Mouse (Mus musculus) brown adipose tissue, adult 24 weeks (tissue): ENCODE results near the gene Pex3. TPM values are rescaled to one million over a fixed set of nuclear protein-coding genes. Genes with fewer than 3 reads are reported as not detected.
A peak's percentile ranks its signal among the peaks of the same experiment; 100 is the strongest.

ENCODE experiments used
- H3K27ac ChIP-seq: fragments of 200-500 bp; replicated peaks from 2 replicates; pipeline ENCODE4 v1.5.1; 2012; ENCODE audit warnings: low read depth, mild to moderate bottlenecking, low read length
- H3K4me1 ChIP-seq: fragments of 200-500 bp; 2 replicates; pipeline ENCODE4 v1.6.1; 2012; ENCODE audit warnings: low read length, mixed read lengths; ENCODE audit not compliant: control insufficient read depth, insufficient read depth, insufficient read length
- H3K4me3 ChIP-seq: fragments of 200-500 bp; 2 replicates; pipeline ENCODE4 v1.5.1; 2012; ENCODE audit warnings: low read depth, mild to moderate bottlenecking, low read length, moderate library complexity; ENCODE audit not compliant: insufficient read depth
- polyA plus RNA-seq: library from polyadenylated mRNA; stranded (reverse); fragments of >200 nt; gene quantifications from 2 replicates; pipeline ENCODE4 v1.2.4, GENCODE M21; 2012; ENCODE audit not compliant: missing spikeins, insufficient read depth, insufficient read length

Pex3 gene
- polyA plus RNA-seq, 1 experiment = 80.3 TPM

DNA sequence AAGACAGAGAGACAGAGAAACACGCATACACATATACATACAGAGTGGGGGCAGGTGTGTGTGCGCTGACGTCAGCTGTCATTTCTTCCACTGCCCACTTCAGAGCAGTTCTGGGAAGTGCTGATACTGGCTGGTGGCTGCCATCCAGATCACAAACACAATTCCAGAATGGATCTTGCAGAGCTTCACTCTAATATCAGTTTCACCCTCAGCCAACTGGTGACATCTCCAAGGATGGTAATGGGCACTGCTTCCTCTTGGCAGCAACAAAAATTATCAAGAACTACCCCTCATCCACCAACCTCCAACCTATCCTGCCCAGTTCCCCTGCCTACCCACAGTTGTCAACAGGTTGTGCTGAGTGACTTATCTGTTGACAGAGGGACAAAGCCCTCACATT is 56.6 kb downstream of the Pex3 start:
- Histone ChIP-seq H3K4me1 (no peaks in the 10 kb centered on the region), H3K4me3 (no peak overlapping the region), H3K27ac (no peak overlapping the region)

DNA sequence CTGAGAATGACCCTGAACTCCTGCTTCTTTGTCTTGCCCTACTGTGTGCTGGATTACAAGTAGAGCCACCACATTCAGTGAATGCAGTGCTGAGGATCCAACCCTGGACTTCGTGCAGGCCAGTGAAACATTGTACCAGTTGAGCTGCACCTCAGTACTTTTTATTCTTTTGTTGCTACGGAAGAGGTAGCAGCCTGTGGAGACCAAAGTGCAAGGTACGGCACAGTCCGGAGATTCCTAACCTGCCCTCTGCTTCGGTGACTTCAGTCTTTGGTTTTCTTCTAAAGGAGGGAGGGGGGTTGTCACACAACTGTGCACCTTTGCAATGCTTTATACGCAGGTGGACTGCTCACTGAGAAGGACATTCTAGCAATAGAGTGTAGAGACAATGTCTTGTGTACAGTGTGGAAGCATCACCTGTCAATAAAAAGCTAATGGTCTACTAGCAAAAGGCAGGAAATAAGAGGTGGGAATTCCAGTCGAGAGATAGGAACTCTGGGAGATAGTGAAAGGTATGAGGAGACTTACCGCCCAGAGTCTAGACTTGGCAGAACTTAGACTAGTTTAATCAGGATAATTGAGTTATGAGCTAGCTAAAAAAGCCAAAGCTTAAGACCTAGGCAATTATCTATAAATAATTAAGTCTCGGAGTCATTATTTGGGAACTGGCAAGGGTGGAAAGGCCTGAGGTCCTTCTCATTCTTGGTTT is 58.8 kb downstream of the Pex3 start:
- Histone ChIP-seq H3K4me1 (no peaks in the 10 kb centered on the region), H3K27ac (no peak overlapping the region), H3K4me3 (no peak overlapping the region)

DNA sequence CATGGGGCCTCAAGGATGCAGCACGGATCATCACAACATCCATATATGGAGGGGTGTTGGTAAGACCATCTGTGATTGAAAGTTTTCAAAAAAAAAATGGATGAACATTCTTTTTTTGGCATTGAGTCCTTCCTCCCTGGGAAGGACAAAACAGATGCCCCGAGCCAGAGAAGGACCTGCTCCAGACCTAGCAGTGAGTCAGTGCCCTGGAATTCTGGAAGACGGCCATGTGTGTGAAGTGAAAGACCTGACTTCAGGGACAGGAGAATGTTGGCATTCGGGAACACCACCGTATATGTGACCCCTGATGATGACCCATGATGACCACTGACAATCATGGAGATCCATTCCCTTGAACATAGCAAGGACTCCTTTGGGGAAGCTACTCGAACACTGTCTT is 63.3 kb downstream of the Pex3 start:
- H3K4me3 ChIP-seq = no peak overlapping the region
- 0 out of 2 replicates have a peak overlapping the region, but pooled peaks have one; percentile 0 for H3K27ac ChIP-seq
- no peaks in the 10 kb centered on the region for H3K4me1 ChIP-seq

DNA sequence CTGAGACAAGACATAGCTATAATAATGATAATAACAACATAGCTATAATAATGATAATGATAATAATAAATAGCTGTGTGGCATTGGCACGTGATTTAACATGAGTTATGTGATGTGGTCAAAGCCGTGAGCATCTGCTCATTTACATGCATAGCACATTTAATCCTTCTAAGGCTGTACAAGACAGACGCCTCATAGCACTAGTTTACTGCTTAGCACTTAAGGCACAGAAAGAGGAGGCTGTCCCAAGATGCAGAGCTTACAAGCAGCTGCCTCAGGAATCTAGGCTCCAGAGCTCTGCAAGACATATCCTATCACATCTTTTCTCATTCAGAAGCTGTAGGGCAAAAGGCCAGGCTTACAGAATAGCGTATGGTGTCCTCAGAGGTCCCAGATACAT is 67.0 kb downstream of the Pex3 start:
- no peaks in the 10 kb centered on the region for H3K4me1 ChIP-seq
- no peak overlapping the region for H3K27ac ChIP-seq
- no peak overlapping the region for H3K4me3 ChIP-seq

DNA sequence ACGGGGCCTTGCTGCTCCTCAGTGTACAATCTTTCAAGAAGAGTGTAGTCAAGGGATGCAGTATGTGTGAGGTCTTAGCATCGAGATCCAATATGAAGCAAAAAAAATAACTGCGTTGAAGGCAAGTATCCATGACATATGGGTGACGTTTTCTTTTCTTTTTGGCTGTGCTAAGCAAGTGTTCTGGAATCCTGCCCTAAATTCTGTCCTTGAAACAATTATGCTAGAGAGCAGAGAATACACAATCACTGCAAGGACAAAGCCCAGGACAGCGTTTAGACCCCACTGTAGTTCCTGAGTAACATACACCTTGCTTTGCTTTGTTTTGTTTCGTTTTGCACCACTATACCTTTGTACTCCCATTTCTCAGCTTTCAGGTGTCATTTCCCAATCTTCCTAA is 73.6 kb downstream of the Pex3 start:
- no peak overlapping the region for H3K27ac ChIP-seq
- no peaks in the 10 kb centered on the region for H3K4me1 ChIP-seq
- no peak overlapping the region for H3K4me3 ChIP-seq

DNA sequence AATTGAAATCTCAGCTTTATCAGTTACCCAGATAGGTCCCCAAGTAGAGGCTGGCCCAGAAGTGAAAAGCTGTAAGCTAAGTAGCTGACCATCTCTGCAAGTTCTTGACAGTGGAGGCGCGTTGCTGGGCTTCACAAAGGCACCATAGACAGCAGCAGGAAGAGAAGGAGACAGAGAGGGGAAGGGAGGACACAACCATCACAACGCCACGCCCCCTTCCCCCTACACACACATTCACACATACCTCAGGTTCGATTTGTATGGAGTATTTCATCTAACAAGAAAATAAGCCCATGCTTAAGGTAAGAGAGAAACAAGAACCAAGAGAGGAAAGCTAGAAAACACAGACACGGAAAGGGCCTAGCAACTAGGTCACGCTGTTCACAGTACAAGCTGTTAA is 77.8 kb downstream of the Pex3 start:
- H3K4me3 ChIP-seq = no peak overlapping the region
- no peaks in the 10 kb centered on the region; the same call in 1 of the 2 replicates for H3K4me1 ChIP-seq
- no peak overlapping the region for H3K27ac ChIP-seq

DNA sequence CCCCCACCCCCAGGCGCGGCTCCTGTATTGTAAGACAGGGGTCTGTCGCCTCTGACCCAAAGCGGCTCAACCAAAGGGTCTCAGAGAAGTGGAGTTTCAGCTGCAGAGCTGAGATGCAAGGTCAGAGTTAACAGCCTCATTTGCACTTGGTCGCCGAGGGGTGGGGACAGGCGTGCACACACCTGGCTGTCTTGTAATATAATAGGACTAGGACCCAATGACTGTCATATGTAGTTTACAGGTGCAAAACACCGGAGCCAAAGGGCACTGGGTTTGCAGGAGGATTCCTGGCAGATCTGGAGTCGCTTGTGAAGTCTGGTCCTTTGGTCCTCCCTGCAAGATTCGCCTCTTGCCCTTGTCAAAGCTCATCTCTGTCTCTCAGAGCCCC is 78.4 kb downstream of the Pex3 start:
- H3K27ac ChIP-seq = no peak overlapping the region
- no peaks in the 10 kb centered on the region; the same call in 1 of the 2 replicates for H3K4me1 ChIP-seq
- peak overlapping the region; percentile 60 for H3K4me3 ChIP-seq

Other genes starting within 250 kb of the Pex3 start
- gene Phactr2, start 78.7 kb downstream of the Pex3 start, polyA plus RNA-seq = 11.8 and 15.3 TPM in 2 replicates
- 20.1 and 25.8 TPM in 2 replicates for gene Fuca2, start 53.6 kb downstream of the Pex3 start, polyA plus RNA-seq
- 2.8 and 3.3 TPM in 2 replicates for gene Adat2, start 248 bp downstream of the Pex3 start, polyA plus RNA-seq